Mouse (Mus musculus): ENCODE data around the gene Mybbp1a. TPM values are rescaled to one million over a fixed set of nuclear protein-coding genes. Genes with fewer than 3 reads are reported as not detected.
"Not testable (repeated sequence)": the region's sequence is repeated elsewhere in the genome, so short reads cannot be mapped to it uniquely, and the experiment has no call there.

Mybbp1a gene
- polyA plus RNA-seq, 1 experiment: 32.8 TPM

- TF ChIP-seq POLR2A (IDR thresholded peaks at IDR 0.05; ENCODE audit: borderline replicate concordance, extremely low read depth, low read depth, low read length): no peak
- TF ChIP-seq CTCF (IDR thresholded peaks at IDR 0.05; ENCODE audit: insufficient read depth, low read length): no peak
- no peak overlapping the region for H3K4me3 ChIP-seq (replicated peaks; ENCODE audit: extremely low read depth, low read depth, low read length)
- whole genome bisulfite sequencing: 28% methylated on average over 2 of the region's 2 CpGs
- no peak for DNase-seq
- H3K4me1 ChIP-seq (ENCODE audit: control insufficient read depth, insufficient read depth, low read length): no peaks in the 10 kb centered on the region
Measured at GRCm38 (mm10) chr11:72435694-72436045, 5.5 kb upstream of the Mybbp1a start.

- TF ChIP-seq CTCF (IDR thresholded peaks at IDR 0.05; ENCODE audit: insufficient read depth, low read length): no peak
- no peak for TF ChIP-seq POLR2A (IDR thresholded peaks at IDR 0.05; ENCODE audit: borderline replicate concordance, extremely low read depth, low read depth, low read length)
- 58% methylated on average over 5 of the region's 5 CpGs for WGBS
Measured at GRCm38 (mm10) chr11:72436271-72436670, 4.9 kb upstream of the Mybbp1a start.

GRCm38 (mm10) chr11:72436756-72437650, 4.2 kb upstream of the Mybbp1a start:
- Histone ChIP-seq H3K4me1 (ENCODE audit: control insufficient read depth, insufficient read depth, low read length) (peaks cover 2% of the 10 kb centered on the region; the same call in 1 of the 2 replicates), H3K4me3 (replicated peaks; ENCODE audit: extremely low read depth, low read depth, low read length) (no peak overlapping the region)
- DNase-seq: no peak
- 86% methylated on average over 16 of the region's 16 CpGs for WGBS
- no peak for TF ChIP-seq CTCF (IDR thresholded peaks at IDR 0.05; ENCODE audit: insufficient read depth, low read length)
- TF ChIP-seq POLR2A (IDR thresholded peaks at IDR 0.05; ENCODE audit: borderline replicate concordance, extremely low read depth, low read depth, low read length): no peak

More at GRCm38 (mm10) chr11:72436271-72436670, 4.9 kb upstream of the Mybbp1a start:
- Histone ChIP-seq H3K4me3 (replicated peaks; ENCODE audit: extremely low read depth, low read depth, low read length) (no peak overlapping the region), H3K4me1 (ENCODE audit: control insufficient read depth, insufficient read depth, low read length) (no peaks in the 10 kb centered on the region)
- no peak for DNase-seq

GRCm38 (mm10) chr11:72438411-72438810, 2.7 kb upstream of the Mybbp1a start:
- H3K4me3 ChIP-seq (replicated peaks; ENCODE audit: extremely low read depth, low read depth, low read length): no peak overlapping the region
- 59% methylated on average over 4 of the region's 4 CpGs for WGBS
- H3K4me1 ChIP-seq (ENCODE audit: control insufficient read depth, insufficient read depth, low read length): peaks cover 2% of the 10 kb centered on the region; the same call in 1 of the 2 replicates
- DNase-seq: no peak
- no peak for TF ChIP-seq CTCF (IDR thresholded peaks at IDR 0.05; ENCODE audit: insufficient read depth, low read length)
- TF ChIP-seq POLR2A (IDR thresholded peaks at IDR 0.05; ENCODE audit: borderline replicate concordance, extremely low read depth, low read depth, low read length): no peak

GRCm38 (mm10) chr11:72440597-72440964, 574 bp upstream of the Mybbp1a start:
- H3K4me3 ChIP-seq (replicated peaks; ENCODE audit: extremely low read depth, low read depth, low read length): peak overlapping the region; percentile 92
- DNase-seq; H3K4me1 ChIP-seq (ENCODE audit: control insufficient read depth, insufficient read depth, low read length): not testable (repeated sequence)
- 32% methylated on average over 6 of the region's 6 CpGs for WGBS

GRCm38 (mm10) chr11:72446311-72447105, 5.4 kb downstream of the Mybbp1a start:
- no peak for DNase-seq
- Histone ChIP-seq H3K4me1 (ENCODE audit: control insufficient read depth, insufficient read depth, low read length) (peaks cover 2% of the 10 kb centered on the region; the same call in 1 of the 2 replicates), H3K4me3 (replicated peaks; ENCODE audit: extremely low read depth, low read depth, low read length) (no peak overlapping the region)
- 87% methylated on average over 6 of the region's 6 CpGs for WGBS
- TF ChIP-seq CTCF (IDR thresholded peaks at IDR 0.05; ENCODE audit: insufficient read depth, low read length) (peak; percentile 80), POLR2A (IDR thresholded peaks at IDR 0.05; ENCODE audit: borderline replicate concordance, extremely low read depth, low read depth, low read length) (no peak)

- no peaks in the 10 kb centered on the region for H3K4me1 ChIP-seq (ENCODE audit: control insufficient read depth, insufficient read depth, low read length)
- no peak for DNase-seq
- 78% methylated on average over 8 of the region's 8 CpGs for WGBS
- TF ChIP-seq POLR2A (IDR thresholded peaks at IDR 0.05; ENCODE audit: borderline replicate concordance, extremely low read depth, low read depth, low read length): no peak
- TF ChIP-seq CTCF (IDR thresholded peaks at IDR 0.05; ENCODE audit: insufficient read depth, low read length): no peak
- no peak overlapping the region for H3K4me3 ChIP-seq (replicated peaks; ENCODE audit: extremely low read depth, low read depth, low read length)
Measured at GRCm38 (mm10) chr11:72447475-72447874, 6.3 kb downstream of the Mybbp1a start.

GRCm38 (mm10) chr11:72452140-72452665, 11.0 kb downstream of the Mybbp1a start:
- H3K4me3 ChIP-seq (replicated peaks; ENCODE audit: extremely low read depth, low read depth, low read length): no peak overlapping the region
- TF ChIP-seq CTCF (IDR thresholded peaks at IDR 0.05; ENCODE audit: insufficient read depth, low read length) (no peak), POLR2A (IDR thresholded peaks at IDR 0.05; ENCODE audit: borderline replicate concordance, extremely low read depth, low read depth, low read length) (no peak)
- no peak for DNase-seq
- no peaks in the 10 kb centered on the region for H3K4me1 ChIP-seq (ENCODE audit: control insufficient read depth, insufficient read depth, low read length)
- WGBS: 84% methylated on average over 3 of the region's 3 CpGs

GRCm38 (mm10) chr11:72453105-72453953, 12.2 kb downstream of the Mybbp1a start:
- Histone ChIP-seq H3K4me1 (ENCODE audit: control insufficient read depth, insufficient read depth, low read length) (peaks cover 4% of the 10 kb centered on the region), H3K4me3 (replicated peaks; ENCODE audit: extremely low read depth, low read depth, low read length) (no peak overlapping the region)
- no peak for TF ChIP-seq CTCF (IDR thresholded peaks at IDR 0.05; ENCODE audit: insufficient read depth, low read length)
- no peak for TF ChIP-seq POLR2A (IDR thresholded peaks at IDR 0.05; ENCODE audit: borderline replicate concordance, extremely low read depth, low read depth, low read length)
- DNase-seq: no peak
- 54% methylated on average over 15 of the region's 15 CpGs for whole genome bisulfite sequencing

Data from lung, adult 2 months (tissue).